Mouse (Mus musculus) limb, embryonic 13.5 days (tissue): ENCODE measurements around the gene Prpf31. TPM values are rescaled to one million over a fixed set of nuclear protein-coding genes. Genes with fewer than 3 reads are reported as not detected.

ENCODE experiments used
- ATAC-seq: fragments of 200-750 bp; cut with Nextera tagmentation; 2 replicates; pipeline ENCODE4 v1.8.0; 2017; ENCODE audit warnings: low read depth, moderate number of reproducible peaks, moderate TSS enrichment; ENCODE audit not compliant: low FRiP score
- H3K27ac ChIP-seq: fragments of 300-500 bp; sonication (generic); 2 replicates; pipeline ENCODE4 v1.5.1; 2015; ENCODE audit warnings: inconsistent platforms, mild to moderate bottlenecking, moderate library complexity
- H3K27me3 ChIP-seq: fragments of 300-500 bp; sonication (generic); 2 replicates; pipeline ENCODE4 v1.6.1; 2015; ENCODE audit warnings: mild to moderate bottlenecking, inconsistent platforms
- H3K36me3 ChIP-seq: fragments of 300-500 bp; sonication (generic); 2 replicates; pipeline ENCODE4 v1.6.1; 2015; ENCODE audit warnings: inconsistent platforms, mild to moderate bottlenecking, moderate library complexity
- H3K4me1 ChIP-seq: fragments of 300-500 bp; sonication (generic); 2 replicates; pipeline ENCODE4 v1.6.1; 2015; ENCODE audit warnings: inconsistent platforms
- H3K4me2 ChIP-seq: fragments of 300-500 bp; sonication (generic); replicated peaks from 2 replicates; pipeline ENCODE4 v1.6.1; 2015; ENCODE audit warnings: inconsistent platforms, mild to moderate bottlenecking, moderate library complexity
- H3K4me3 ChIP-seq: fragments of 300-500 bp; sonication (generic); 2 replicates; pipeline ENCODE4 v1.5.1; 2015; ENCODE audit warnings: moderate library complexity, mild to moderate bottlenecking, inconsistent platforms
- H3K9ac ChIP-seq: fragments of 300-500 bp; sonication (generic); 2 replicates; pipeline ENCODE4 v1.6.1; 2015; ENCODE audit warnings: mild to moderate bottlenecking, inconsistent platforms
- H3K9me3 ChIP-seq: fragments of 300-500 bp; sonication (generic); 2 replicates; pipeline ENCODE4 v1.6.1; 2016; ENCODE audit warnings: inconsistent platforms
- WGBS: fragments of 180-500 bp; shearing (Covaris S2); methylation state at CpG from one replicate; pipeline ENCODE4 v1.1.7; 2015; 5-methylcytosine and 5-hydroxymethylcytosine counted together
- polyA plus RNA-seq: library from polyadenylated mRNA; unstranded; fragments of >200 nt; fragmentation: Nextera tagmentation; extraction: Ambion mirVana; gene quantifications from 2 replicates; pipeline ENCODE4 v1.2.1, GENCODE M21; 2015

The Prpf31 gene
- polyA plus RNA-seq, 1 experiment from 2014 or later: 121 TPM

- WGBS: 72% methylated on average over 5 of the region's 5 CpGs
- H3K27ac ChIP-seq: no peak overlapping the region
- no peak overlapping the region for H3K9ac ChIP-seq
- H3K36me3 ChIP-seq: peaks cover 52% of the 10 kb centered on the region
- H3K27me3 ChIP-seq: no peaks in the 10 kb centered on the region
- H3K4me3 ChIP-seq: peak overlapping the region; percentile 98
- peak overlapping the region; percentile 64 for H3K4me2 ChIP-seq
- no peak for ATAC-seq
- peaks cover 31% of the 10 kb centered on the region for H3K4me1 ChIP-seq
- H3K9me3 ChIP-seq: no peaks in the 10 kb centered on the region
These were observed 13.6 kb downstream of the Prpf31 start for GRCm38 (mm10) chr7:3643412-3643811.

- H3K4me1 ChIP-seq: peaks cover 35% of the 10 kb centered on the region
- peak overlapping the region; percentile 64 for H3K4me2 ChIP-seq
- peak overlapping the region; percentile 98 for H3K4me3 ChIP-seq
- 17% methylated on average over 9 of the region's 9 CpGs for WGBS
- no peak overlapping the region for H3K27ac ChIP-seq
- H3K9ac ChIP-seq: peak overlapping the region; percentile 43; the same call in 1 of the 2 replicates
- no peaks in the 10 kb centered on the region for H3K9me3 ChIP-seq
- no peaks in the 10 kb centered on the region for H3K27me3 ChIP-seq
- peaks cover 49% of the 10 kb centered on the region for H3K36me3 ChIP-seq
- no peak for ATAC-seq
These were observed 14.1 kb downstream of the Prpf31 start for GRCm38 (mm10) chr7:3643843-3644242.

- peaks cover 38% of the 10 kb centered on the region for H3K4me1 ChIP-seq
- WGBS: under 1% methylated on average over 11 of the region's 11 CpGs
- peak overlapping the region; percentile 98 for H3K4me3 ChIP-seq
- peaks cover 44% of the 10 kb centered on the region for H3K36me3 ChIP-seq
- no peak for ATAC-seq
- H3K9ac ChIP-seq: 0 out of 2 replicates have a peak overlapping the region, but pooled peaks have one; percentile 43
- H3K4me2 ChIP-seq: peak overlapping the region; percentile 64
- H3K9me3 ChIP-seq: no peaks in the 10 kb centered on the region
- H3K27ac ChIP-seq: no peak overlapping the region
- H3K27me3 ChIP-seq: no peaks in the 10 kb centered on the region
These were observed 14.5 kb downstream of the Prpf31 start for GRCm38 (mm10) chr7:3644348-3644671.

- peaks cover 42% of the 10 kb centered on the region for H3K36me3 ChIP-seq
- H3K27me3 ChIP-seq: no peaks in the 10 kb centered on the region
- H3K4me3 ChIP-seq: peak within 1 kb of the TSS; percentile 98
- peak within 1 kb of the TSS; percentile 97 for H3K27ac ChIP-seq
- WGBS: under 1% methylated on average over 58 of the region's 58 CpGs
- peaks cover 38% of the 10 kb centered on the region for H3K4me1 ChIP-seq
- H3K9ac ChIP-seq: peak within 1 kb of the TSS; percentile 99
- peak; percentile 98 for ATAC-seq
- H3K9me3 ChIP-seq: no peaks in the 10 kb centered on the region
- H3K4me2 ChIP-seq: peak within 1 kb of the TSS; percentile 89
These were observed 15.1 kb downstream of the Prpf31 start, which contains the start of gene Cnot3 for GRCm38 (mm10) chr7:3644672-3645487. Gene Cnot3 (plus strand): TSS chr7:3645268.

GRCm38 (mm10) chr7:3645488-3646025, 15.8 kb downstream of the Prpf31 start:
- Histone ChIP-seq H3K4me2 (peak overlapping the region; percentile 89), H3K4me1 (peaks cover 38% of the 10 kb centered on the region), H3K9me3 (no peaks in the 10 kb centered on the region), H3K9ac (peak overlapping the region; percentile 99), H3K36me3 (peaks cover 42% of the 10 kb centered on the region), H3K4me3 (peak overlapping the region; percentile 98), H3K27ac (peak overlapping the region; percentile 97), H3K27me3 (no peaks in the 10 kb centered on the region)
- peak; percentile 7; the same call in 1 of the 2 replicates for ATAC-seq
- WGBS: under 1% methylated on average over 55 of the region's 58 CpGs

- Histone ChIP-seq H3K4me2 (peak overlapping the region; percentile 89), H3K9me3 (no peaks in the 10 kb centered on the region), H3K4me3 (peak overlapping the region; percentile 98), H3K36me3 (peaks cover 42% of the 10 kb centered on the region), H3K4me1 (peaks cover 38% of the 10 kb centered on the region), H3K9ac (peak overlapping the region; percentile 99), H3K27ac (peak overlapping the region; percentile 97; the same call in 1 of the 2 replicates), H3K27me3 (no peaks in the 10 kb centered on the region)
- 18% methylated on average over 9 of the region's 9 CpGs for WGBS
- no peak for ATAC-seq
These were observed 16.4 kb downstream of the Prpf31 start for GRCm38 (mm10) chr7:3646188-3646587.

- Histone ChIP-seq H3K36me3 (peaks cover 42% of the 10 kb centered on the region), H3K9ac (peak overlapping the region; percentile 99), H3K27me3 (no peaks in the 10 kb centered on the region), H3K4me2 (peak overlapping the region; percentile 89), H3K27ac (no peak overlapping the region), H3K9me3 (no peaks in the 10 kb centered on the region), H3K4me1 (peaks cover 38% of the 10 kb centered on the region), H3K4me3 (peak overlapping the region; percentile 98)
- ATAC-seq: no peak
- 73% methylated on average over 4 of the region's 4 CpGs for WGBS
These were observed 16.9 kb downstream of the Prpf31 start for GRCm38 (mm10) chr7:3646641-3647040.

- no peaks in the 10 kb centered on the region for H3K9me3 ChIP-seq
- H3K27ac ChIP-seq: no peak overlapping the region
- no peak for ATAC-seq
- WGBS: 86% methylated on average over 4 of the region's 4 CpGs
- no peaks in the 10 kb centered on the region for H3K27me3 ChIP-seq
- H3K4me2 ChIP-seq: no peak overlapping the region
- H3K9ac ChIP-seq: no peak overlapping the region
- H3K4me1 ChIP-seq: no peaks in the 10 kb centered on the region
- H3K36me3 ChIP-seq: peaks cover 100% of the 10 kb centered on the region
- no peak overlapping the region for H3K4me3 ChIP-seq
These were observed 27.2 kb downstream of the Prpf31 start for GRCm38 (mm10) chr7:3656966-3657365.

- H3K4me1 ChIP-seq: peaks cover 6% of the 10 kb centered on the region
- peaks cover 100% of the 10 kb centered on the region for H3K36me3 ChIP-seq
- no peak for ATAC-seq
- H3K4me2 ChIP-seq: no peak overlapping the region
- no peaks in the 10 kb centered on the region for H3K9me3 ChIP-seq
- H3K9ac ChIP-seq: no peak overlapping the region
- no peak overlapping the region for H3K27ac ChIP-seq
- no peak overlapping the region for H3K4me3 ChIP-seq
- no peaks in the 10 kb centered on the region for H3K27me3 ChIP-seq
- WGBS: 94% methylated on average over 14 of the region's 14 CpGs
These were observed 28.8 kb downstream of the Prpf31 start for GRCm38 (mm10) chr7:3658578-3658977.

GRCm38 (mm10) chr7:3664524-3665214, 34.9 kb downstream of the Prpf31 start:
- H3K4me3 ChIP-seq: peak overlapping the region; percentile 77
- no peaks in the 10 kb centered on the region for H3K9me3 ChIP-seq
- peaks cover 40% of the 10 kb centered on the region for H3K36me3 ChIP-seq
- H3K27me3 ChIP-seq: no peaks in the 10 kb centered on the region
- peak overlapping the region; percentile 81 for H3K27ac ChIP-seq
- H3K9ac ChIP-seq: peak overlapping the region; percentile 84
- 37% methylated on average over 15 of the region's 15 CpGs for WGBS
- peaks cover 23% of the 10 kb centered on the region for H3K4me1 ChIP-seq
- peak; percentile 4; the same call in 1 of the 2 replicates for ATAC-seq
- H3K4me2 ChIP-seq: peak overlapping the region; percentile 86

GRCm38 (mm10) chr7:3665215-3666114, 35.7 kb downstream of the Prpf31 start, which contains the start of gene Leng1:
Gene Leng1 (minus strand): TSS chr7:3665840.
- H3K27ac ChIP-seq: peak within 1 kb of the TSS; percentile 81
- no peaks in the 10 kb centered on the region for H3K9me3 ChIP-seq
- ATAC-seq: peak; percentile 98
- 4% methylated on average over 45 of the region's 45 CpGs for WGBS
- H3K27me3 ChIP-seq: no peaks in the 10 kb centered on the region
- peaks cover 23% of the 10 kb centered on the region for H3K4me1 ChIP-seq
- peak within 1 kb of the TSS; percentile 84 for H3K9ac ChIP-seq
- H3K36me3 ChIP-seq: peaks cover 32% of the 10 kb centered on the region
- H3K4me3 ChIP-seq: peak within 1 kb of the TSS; percentile 77
- peak within 1 kb of the TSS; percentile 86 for H3K4me2 ChIP-seq
